Mouse (Mus musculus): ENCODE results near the gene Cln5.

- TF ChIP-seq CTCF (IDR thresholded peaks at IDR 0.05) (no peak), POLR2A (IDR thresholded peaks at IDR 0.05; ENCODE audit: insufficient read depth, low read depth, low read length) (no peak), EP300 (IDR thresholded peaks at IDR 0.05; ENCODE audit: insufficient read depth, low read depth, low read length) (no peak)
Observed at GRCm38 (mm10) chr14:103059495-103059894, 10.5 kb upstream of the Cln5 start.

Data from heart, adult 2 months (tissue).